Mouse (Mus musculus) layer of hippocampus, adult 8-10 months (tissue): ENCODE measurements around the gene Vps45. TPM values are rescaled to one million over a fixed set of nuclear protein-coding genes. Genes with fewer than 3 reads are reported as not detected.
"Not testable (repeated sequence)": the region's sequence is repeated elsewhere in the genome, so short reads cannot be mapped to it uniquely, and the experiment has no call there.

Experiments used
- DNase-seq, 2 experiments: peaks; one replicate each; pipeline ENCODE4 v3.0.0; 2022; ENCODE audit warnings: low spot score in 2 of 2
- total RNA-seq, 4 experiments: library from RNA; stranded (reverse); gene quantifications; 2 replicates each; pipeline ENCODE4 v1.2.4; 2022

Vps45 gene
- total RNA-seq, 4 experiments from 2014 or later = 42.9 to 55.4 (median 51.6) TPM

GRCm38 (mm10) chr3:95972873-95973634, 85.2 kb downstream of the Vps45 start:
- no peak for DNase-seq

- DNase-seq = no peak
These were observed 85.9 kb downstream of the Vps45 start for GRCm38 (mm10) chr3:95972251-95972872.

- DNase-seq = not testable (repeated sequence)
These were observed 87.6 kb downstream of the Vps45 start for GRCm38 (mm10) chr3:95970661-95971060.

GRCm38 (mm10) chr3:95969277-95969676, 89.0 kb downstream of the Vps45 start:
- no peak for DNase-seq

GRCm38 (mm10) chr3:95965518-95966451, 92.5 kb downstream of the Vps45 start:
- DNase-seq = peak; percentile 23 to 38

GRCm38 (mm10) chr3:95963681-95964080, 94.6 kb downstream of the Vps45 start:
- DNase-seq = no peak

- no peak for DNase-seq
These were observed 95.0 kb downstream of the Vps45 start for GRCm38 (mm10) chr3:95963230-95963629.

- DNase-seq = not testable (repeated sequence)
These were observed 96.1 kb downstream of the Vps45 start for GRCm38 (mm10) chr3:95962182-95962581.

GRCm38 (mm10) chr3:95959807-95960206, 98.5 kb downstream of the Vps45 start:
- DNase-seq = no peak

- DNase-seq = no peak
These were observed 99.2 kb downstream of the Vps45 start for GRCm38 (mm10) chr3:95959082-95959481.

- DNase-seq = peak; percentile 36 to 37
These were observed 100.7 kb downstream of the Vps45 start for GRCm38 (mm10) chr3:95957359-95958148.

GRCm38 (mm10) chr3:95955318-95955717, 102.9 kb downstream of the Vps45 start:
- DNase-seq = no peak

GRCm38 (mm10) chr3:95954648-95955173, 103.6 kb downstream of the Vps45 start:
- DNase-seq = not testable (repeated sequence)

- DNase-seq = no peak
These were observed 104.7 kb downstream of the Vps45 start for GRCm38 (mm10) chr3:95953522-95953921.

- no peak for DNase-seq
These were observed 105.2 kb downstream of the Vps45 start for GRCm38 (mm10) chr3:95953023-95953422.

GRCm38 (mm10) chr3:95951566-95951965, 106.7 kb downstream of the Vps45 start:
- DNase-seq = not testable (repeated sequence)

GRCm38 (mm10) chr3:95950763-95951551, 107.3 kb downstream of the Vps45 start:
- DNase-seq = peak; percentile 90 to 93
